Mouse (Mus musculus) Patski (cell line): ENCODE measurements around the gene H2afx. TPM values are rescaled to one million over a fixed set of nuclear protein-coding genes. Genes with fewer than 3 reads are reported as not detected.

Experiments
- ATAC-seq: fragments of 100-300 bp; one replicate; pipeline ENCODE4 v1.8.0; 2021
- CTCF ChIA-PET: fragments of 350-600 bp; sonication (Branson Sonifier 250); formaldehyde crosslinking; loops from one replicate; lab custom pipeline; 2022; ENCODE audit warnings: inconsistent platforms; lab: Charles Lee
- POLR2A ChIA-PET: fragments of 350-600 bp; sonication (Branson Sonifier 250); formaldehyde crosslinking; loops from one replicate; lab custom pipeline; 2022; ENCODE audit warnings: antibody characterized with exemption, inconsistent platforms; lab: Charles Lee
- DNase-seq: peaks from one replicate; pipeline ENCODE4 v3.0.0-alpha.2; 2011; ENCODE audit warnings: low read depth, low spot score
- H3K27me3 ChIP-seq: fragments of 371-371 bp; one replicate; pipeline ENCODE4 v1.5.1; 2021
- CTCF ChIP-seq: fragments of 100-300 bp; IDR thresholded peaks from one replicate; pipeline ENCODE4 v1.5.1; 2021
- in situ Hi-C: fragments of 300-500 bp; cut with MboI; formaldehyde crosslinking; loops from 3 replicates; pipeline ENCODE4 v1.11.1; 2018; ENCODE audit warnings: low pct_unique_long_range_greater_than_20kb, mixed read lengths
- polyA plus RNA-seq: library from polyadenylated mRNA; unstranded; gene quantifications from one replicate; pipeline ENCODE4 v1.2.3, GENCODE M21; 2021

H2afx gene
- polyA plus RNA-seq, 1 experiment from 2014 or later: 80.2 TPM

DNA sequence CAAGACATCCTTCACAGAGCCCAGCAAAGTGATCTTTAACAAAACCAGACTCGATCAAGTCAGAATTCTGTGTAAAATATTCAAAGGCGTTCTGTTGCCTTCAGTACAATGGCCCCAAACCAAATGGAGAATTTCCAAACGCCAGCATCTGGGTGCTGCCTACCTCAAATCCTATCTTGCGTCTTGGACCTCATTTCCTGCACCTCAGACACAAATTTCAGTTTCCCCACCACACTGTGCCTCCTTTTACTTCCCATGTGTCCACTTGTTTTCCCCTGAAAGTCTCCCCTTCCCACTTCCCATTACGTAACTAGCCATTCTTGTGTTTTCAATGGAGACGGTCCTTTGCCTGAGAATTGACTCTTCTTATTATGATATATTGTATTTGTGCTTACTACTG lies 28.0 kb upstream of the H2afx start:
- DNase-seq: no peak
- no peak for TF ChIP-seq CTCF
- in situ Hi-C loops: no loop called here
- H3K27me3 ChIP-seq: no peaks in the 10 kb centered on the region
- CTCF ChIA-PET: interaction anchor here (1.3 kb wide), 1 partner anchor 13 kb away, joined by 3 read pairs; no protein-coding TSS in a partner anchor
- ATAC-seq: no peak
- POLR2A ChIA-PET: no interaction called here

DNA sequence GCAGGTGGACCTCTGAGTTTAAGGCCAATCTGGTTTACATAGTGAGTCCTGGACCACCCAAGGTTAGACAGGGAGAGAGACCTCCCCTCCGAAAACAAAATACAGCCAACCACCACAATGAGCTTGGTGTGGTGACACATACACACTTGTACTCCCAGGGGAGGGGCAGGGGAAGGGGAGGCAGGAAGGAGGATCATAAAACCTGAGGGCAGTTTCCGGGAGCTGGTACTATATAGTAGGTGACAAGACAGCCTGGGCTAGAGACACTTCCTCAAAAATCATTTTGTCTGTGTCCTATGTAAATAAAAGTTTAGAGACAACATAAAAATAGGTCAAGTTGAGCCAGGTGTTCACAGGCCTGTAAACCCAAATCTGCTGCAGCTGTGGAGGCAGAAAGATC lies 27.2 kb upstream of the H2afx start:
- DNase-seq (no peak), ATAC-seq (no peak)
- in situ Hi-C loops: no loop called here
- CTCF ChIA-PET: interaction anchor here (0.6 to 1.3 kb wide), 3 partner anchors 12 to 98 kb away, joined by 3 read pairs; no protein-coding TSS in a partner anchor
- POLR2A ChIA-PET: interaction anchor here (0.7 kb wide), 1 partner anchor 231 kb away, joined by 3 read pairs; no protein-coding TSS in a partner anchor
- TF ChIP-seq CTCF: no peak
- H3K27me3 ChIP-seq: no peaks in the 10 kb centered on the region

DNA sequence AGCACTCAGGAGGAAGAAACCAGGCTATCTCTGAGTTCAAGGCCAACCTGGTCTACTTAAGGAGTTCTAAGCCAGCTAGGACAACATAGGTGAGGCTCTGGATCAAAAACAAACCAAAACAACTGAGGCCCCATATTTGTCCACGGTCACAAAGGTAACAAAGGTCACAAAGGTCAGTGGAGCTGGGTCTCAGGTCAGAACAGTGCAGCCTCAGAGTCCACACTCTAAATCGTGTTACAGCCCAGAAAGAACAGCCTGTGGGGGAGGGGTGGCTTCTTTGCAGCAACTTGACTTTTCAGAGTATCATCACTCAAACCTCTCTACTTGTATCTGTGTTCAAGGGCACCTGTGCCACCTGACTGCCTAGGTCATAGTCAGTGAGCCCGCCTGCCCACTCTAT lies 24.7 kb upstream of the H2afx start:
- no peak for TF ChIP-seq CTCF
- DNase-seq (no peak), ATAC-seq (no peak)
- CTCF ChIA-PET: interaction anchor here (1.5 kb wide), 1 partner anchor 9 kb away, joined by 7 read pairs; no protein-coding TSS in a partner anchor
- H3K27me3 ChIP-seq: no peaks in the 10 kb centered on the region
- POLR2A ChIA-PET: no interaction called here
- in situ Hi-C loops: no loop called here

DNA sequence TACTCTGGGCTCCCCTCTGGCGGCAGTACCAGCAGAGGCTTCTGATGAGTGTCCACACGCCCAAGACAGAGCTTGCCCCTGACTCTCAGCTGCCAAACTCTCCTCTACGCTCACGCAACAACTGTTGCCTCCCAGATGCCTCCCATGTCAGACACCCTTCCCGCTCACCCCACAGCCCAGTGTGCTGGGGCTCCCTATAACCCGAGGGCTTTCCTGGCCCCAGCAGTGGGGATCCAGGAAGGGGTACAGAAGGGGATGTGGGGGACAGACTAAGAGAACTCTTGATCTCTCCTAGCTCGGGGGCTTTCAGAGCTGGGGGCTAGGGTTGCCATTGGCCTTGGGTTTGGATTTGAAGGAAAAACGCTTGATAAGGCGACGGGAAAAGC lies 23.8 kb upstream of the H2afx start:
- in situ Hi-C loops: no loop called here
- no peak for TF ChIP-seq CTCF
- ATAC-seq (no peak), DNase-seq (no peak)
- ChIA-PET CTCF (no interaction called here), POLR2A (no interaction called here)
- H3K27me3 ChIP-seq: no peaks in the 10 kb centered on the region

DNA sequence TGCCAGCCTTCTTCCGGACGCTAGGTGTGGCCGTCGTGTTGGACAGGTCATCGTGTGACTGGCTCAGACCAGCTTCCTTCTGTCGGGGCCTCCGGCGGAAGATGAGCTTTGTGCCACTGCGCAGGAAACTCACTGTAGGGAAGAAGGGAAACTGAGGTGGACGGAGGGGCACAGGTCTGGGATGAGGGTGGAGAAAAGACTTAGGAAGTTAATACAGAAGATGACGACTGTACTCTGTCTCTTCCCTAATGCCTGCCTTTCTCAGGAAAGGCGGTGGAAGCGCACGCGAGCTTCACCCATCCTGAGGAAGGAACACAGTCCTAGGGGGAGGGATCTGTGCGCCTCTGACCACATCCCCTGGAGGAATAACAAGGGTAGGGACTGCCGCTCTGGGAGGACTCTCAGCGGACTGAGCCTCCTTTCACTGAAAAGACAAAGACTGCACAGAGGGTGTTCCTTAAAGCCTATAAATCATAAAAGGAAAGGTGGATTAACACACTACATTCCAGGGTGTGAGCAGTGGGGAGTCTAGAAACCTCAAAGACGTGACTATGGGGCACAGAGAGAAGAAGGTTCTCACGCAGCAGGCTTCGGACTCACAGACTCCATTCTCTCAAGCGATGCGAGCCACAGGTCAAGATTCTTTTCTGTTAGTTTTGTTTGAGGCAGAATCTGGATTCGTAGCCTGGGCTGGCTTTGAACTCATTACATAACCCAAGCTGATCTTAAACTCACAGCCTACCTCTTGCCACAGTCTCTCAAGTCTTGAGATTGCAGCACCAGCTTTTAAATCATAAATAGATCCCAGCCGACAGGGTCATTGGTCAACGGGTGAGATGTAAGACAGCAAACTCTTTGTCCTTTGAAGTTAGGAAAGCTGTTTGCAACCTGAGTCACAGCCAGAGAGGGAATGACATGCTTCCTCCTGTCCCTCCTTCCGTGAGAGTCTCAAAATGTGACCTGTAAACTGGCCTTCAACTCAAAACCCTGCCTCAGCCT lies 23.1 kb upstream of the H2afx start:
- CTCF ChIA-PET: no interaction called here
- POLR2A ChIA-PET: no interaction called here
- ATAC-seq (no peak), DNase-seq (no peak)
- TF ChIP-seq CTCF: no peak
- no peaks in the 10 kb centered on the region for H3K27me3 ChIP-seq
- in situ Hi-C loops: no loop called here

DNA sequence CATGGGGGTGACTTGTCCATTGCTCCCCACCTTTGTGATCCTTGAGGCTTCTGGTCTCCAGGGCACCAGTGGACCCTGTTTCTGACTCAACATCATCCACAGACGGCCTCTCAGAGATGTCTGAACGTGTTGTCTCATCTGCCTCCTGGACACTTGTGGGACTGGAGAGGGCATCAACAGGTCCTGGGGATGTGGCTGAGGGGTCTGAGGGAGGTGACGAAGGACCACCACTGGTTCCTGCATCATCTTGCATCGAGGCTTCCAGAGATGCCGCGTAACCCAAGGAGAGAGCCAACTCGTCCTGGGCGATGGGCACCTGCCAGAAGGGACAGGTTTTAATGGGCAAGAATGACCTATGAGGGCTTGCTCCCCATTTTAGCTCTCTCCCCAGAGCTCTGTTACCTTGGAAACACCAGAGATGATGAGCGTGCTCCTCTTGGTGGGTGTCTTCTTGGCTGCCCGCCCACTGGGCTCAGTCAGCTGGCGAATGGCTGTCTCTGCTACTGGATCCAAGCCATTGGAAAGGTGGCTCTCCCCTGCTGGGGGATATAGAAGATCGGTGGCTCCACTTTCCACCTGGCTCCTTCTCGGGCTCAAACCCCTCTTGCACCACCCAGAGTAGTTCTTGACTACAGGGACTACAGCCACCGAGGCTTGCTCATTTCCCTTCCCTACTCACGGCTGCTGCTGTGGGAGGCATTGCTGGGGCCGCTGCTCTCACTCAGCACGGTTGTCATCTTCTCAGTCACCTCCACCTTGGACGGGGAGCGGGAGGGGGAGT lies 20.8 kb upstream of the H2afx start:
- TF ChIP-seq CTCF: no peak
- ChIA-PET CTCF (no interaction called here), POLR2A (no interaction called here)
- no peaks in the 10 kb centered on the region for H3K27me3 ChIP-seq
- no peak for DNase-seq
- no peak for ATAC-seq
- in situ Hi-C loops: no loop called here

DNA sequence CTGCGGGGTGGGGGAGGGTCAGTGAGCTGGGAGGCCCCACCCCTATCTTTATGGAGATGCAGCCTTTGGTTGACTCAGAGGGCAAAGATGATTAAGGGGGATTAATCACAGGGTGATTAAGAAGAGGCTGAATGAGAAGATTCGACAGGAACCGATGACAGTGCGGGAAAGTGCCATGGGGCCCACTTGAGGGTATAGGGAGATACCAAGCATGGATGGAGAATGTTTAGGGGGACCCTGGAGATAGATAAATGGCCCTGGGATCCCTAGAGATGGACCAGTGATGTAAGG lies 20.3 kb upstream of the H2afx start:
- no peak for ATAC-seq
- ChIA-PET POLR2A (no interaction called here), CTCF (no interaction called here)
- no peaks in the 10 kb centered on the region for H3K27me3 ChIP-seq
- TF ChIP-seq CTCF: no peak
- in situ Hi-C loops: no loop called here
- no peak for DNase-seq

DNA sequence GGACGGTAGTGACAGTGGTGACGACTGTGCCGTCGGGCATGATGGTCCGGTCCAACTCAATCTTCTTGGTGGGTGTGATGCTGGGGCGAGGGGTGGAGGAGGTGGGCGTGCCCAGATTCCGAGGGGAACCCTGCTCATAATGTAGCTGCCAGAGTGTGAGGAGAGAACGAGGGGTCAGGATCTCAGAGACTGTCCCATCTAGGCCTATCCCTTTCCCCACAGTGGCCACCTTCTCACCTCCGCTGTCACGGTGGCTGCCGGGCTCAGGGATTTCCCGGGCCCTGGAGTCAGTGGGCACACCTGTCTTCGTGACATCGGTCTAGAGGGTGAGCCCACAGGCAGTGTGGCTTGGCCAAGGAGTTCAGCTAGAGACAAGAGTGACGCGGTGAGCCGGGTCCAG lies 19.6 kb upstream of the H2afx start:
- ATAC-seq (no peak), DNase-seq (no peak)
- CTCF ChIA-PET: no interaction called here

DNA sequence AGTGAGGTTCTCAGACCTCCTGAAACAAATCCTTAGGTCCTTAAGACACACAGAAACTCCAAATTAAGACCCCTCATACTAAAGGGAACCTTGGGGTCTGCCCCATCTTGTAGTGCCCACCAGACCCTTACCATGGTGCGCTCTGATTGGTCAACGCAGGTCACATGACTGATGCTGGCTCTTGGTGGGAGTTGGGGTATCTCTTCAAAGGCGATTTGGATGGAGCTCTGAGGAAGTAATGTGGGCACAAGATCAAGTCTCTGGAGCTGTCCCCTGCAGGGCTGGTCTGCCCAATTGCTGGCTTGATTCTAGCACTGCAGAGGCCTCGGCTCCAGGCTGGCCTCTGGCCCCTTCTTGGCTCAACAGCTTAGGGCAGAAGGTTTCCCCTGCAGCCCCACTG lies 17.0 kb upstream of the H2afx start:
- ChIA-PET POLR2A (no interaction called here), CTCF (no interaction called here)
- TF ChIP-seq CTCF: no peak
- no peak for DNase-seq
- ATAC-seq: no peak
- H3K27me3 ChIP-seq: no peaks in the 10 kb centered on the region
- in situ Hi-C loops: no loop called here

More for the DNA sequence above, 19.6 kb upstream of the H2afx start:
- POLR2A ChIA-PET: interaction anchor here (0.6 kb wide), 1 partner anchor 10 kb away, joined by 3 read pairs; no protein-coding TSS in a partner anchor
- TF ChIP-seq CTCF: no peak
- H3K27me3 ChIP-seq: no peaks in the 10 kb centered on the region
- in situ Hi-C loops: no loop called here

DNA sequence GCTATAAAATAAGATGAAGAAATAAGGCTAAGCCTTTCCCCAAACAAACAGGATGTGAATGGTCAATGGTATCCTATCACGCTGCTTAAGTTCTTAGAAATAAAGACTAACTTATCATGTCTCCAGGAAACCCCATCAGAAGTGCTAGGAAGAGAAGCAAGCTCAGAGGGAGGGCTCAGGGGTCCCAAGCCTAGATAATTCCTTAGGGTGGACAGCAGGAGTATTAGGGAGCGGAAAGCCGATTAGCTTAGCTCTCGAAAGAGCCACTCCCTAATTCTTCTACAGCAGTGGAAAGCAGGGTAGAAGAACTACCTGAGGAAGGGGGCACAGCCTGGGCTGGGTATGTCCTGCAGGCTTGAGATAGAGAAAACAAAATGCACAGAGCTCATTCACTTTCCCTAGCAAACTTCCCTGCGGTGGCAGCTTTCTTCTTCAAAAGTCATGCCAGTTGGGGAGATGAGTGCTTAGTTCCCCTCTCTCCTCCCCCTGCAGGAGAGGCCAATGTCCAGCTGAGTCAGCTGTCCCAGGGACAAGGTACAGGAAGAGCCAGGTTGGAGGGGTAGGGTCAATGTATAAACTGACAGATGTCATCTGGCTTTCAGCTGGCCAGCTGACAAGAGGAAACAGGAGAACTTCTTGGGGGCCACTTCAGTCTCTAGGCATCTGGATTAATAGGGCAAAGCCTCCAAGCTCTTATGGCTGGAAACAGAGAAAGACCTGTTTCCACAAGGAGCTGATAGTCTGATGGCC lies 16.2 kb upstream of the H2afx start:
- no peaks in the 10 kb centered on the region for H3K27me3 ChIP-seq
- TF ChIP-seq CTCF: no peak
- ChIA-PET CTCF (interaction anchor here (1.9 kb wide), 1 partner anchor 9 kb away, joined by 7 read pairs; no protein-coding TSS in a partner anchor), POLR2A (no interaction called here)
- DNase-seq (no peak), ATAC-seq (no peak)
- in situ Hi-C loops: no loop called here
